Comparison of ENCODE assay signal across 8 mouse cellular contexts in genomic region chr3:95161041-95161551, GRCm38 (mm10). TPM values are rescaled to one million over a fixed set of nuclear protein-coding genes. Genes with fewer than 3 reads are reported as not detected.
DNase-seq lines count a peak whose midpoint lies in the region; ATAC-seq and TF ChIP-seq lines count a peak whose summit lies in the region.

No protein-coding gene starts in this region.

- in situ Hi-C loops in ES-E14 (cut with MboI; ENCODE audit: low sequenced_read_pairs in 2 of 2, unreplicated experiment in 2 of 2), result no loop called here

- H3K9ac ChIP-seq in ES-E14 (ENCODE audit: insufficient read depth, low read depth, low read length, poor library complexity, severe bottlenecking), result peak overlapping the region; percentile 9; the same call in 1 of the 2 replicates
- H3K9ac ChIP-seq in embryonic facial prominence, embryonic 11.5 days (replicated peaks; ENCODE audit: low read length), result peak overlapping the region; percentile 85
- peak overlapping the region; percentile 86 for H3K9ac ChIP-seq in hindbrain, embryonic 16.5 days (ENCODE audit: low read depth, low read length)
- peak overlapping the region; percentile 81 for H3K9ac ChIP-seq in midbrain, embryonic 11.5 days (ENCODE audit: low read length)

- peak; percentile 25 for ATAC-seq in embryonic facial prominence, embryonic 11.5 days (replicated peaks; ENCODE audit: insufficient number of reproducible peaks, low FRiP score, low TSS enrichment, low read depth)
- ATAC-seq in hindbrain, embryonic 16.5 days, result peak; percentile 6; the same call in 1 of the 2 replicates
- peak; percentile 34 for ATAC-seq in midbrain, embryonic 11.5 days (ENCODE audit: low FRiP score)
- ATAC-seq in activated CD4-positive, CD25-positive, alpha-beta regulatory T cell, adult 4 months, result no peak
- no peak for ATAC-seq in inflammation-experienced regulatory T-cells, adult 6 months

- no peak overlapping the region for H3K27ac ChIP-seq in ES-E14 (ENCODE audit: insufficient read depth, low read depth, low read length, poor library complexity, severe bottlenecking)
- peak overlapping the region; percentile 43; the same call in 1 of the 2 replicates for H3K27ac ChIP-seq in embryonic facial prominence, embryonic 11.5 days (replicated peaks; ENCODE audit: low read depth, low read length)
- peak overlapping the region; percentile 82 for H3K27ac ChIP-seq in hindbrain, embryonic 16.5 days (ENCODE audit: low read depth, low read length)
- H3K27ac ChIP-seq in midbrain, embryonic 11.5 days (ENCODE audit: low read depth, low read length), result no peak overlapping the region; the same call in 1 of the 2 replicates

- peaks cover 4 to 23% of the 10 kb centered on the region in 2 experiments for H3K4me1 ChIP-seq in ES-E14 (ENCODE audit: control insufficient read depth in 2 of 2, insufficient read depth in 2 of 2, low read length in 2 of 2, poor library complexity in 1 of 2)
- H3K4me1 ChIP-seq in embryonic facial prominence, embryonic 11.5 days (ENCODE audit: control insufficient read depth, insufficient read depth, low read length), result no peaks in the 10 kb centered on the region
- H3K4me1 ChIP-seq in hindbrain, embryonic 16.5 days (ENCODE audit: control insufficient read depth, insufficient read depth, low read depth, low read length), result peaks cover 36% of the 10 kb centered on the region
- H3K4me1 ChIP-seq in midbrain, embryonic 11.5 days (ENCODE audit: control insufficient read depth, insufficient read depth, low read length), result peaks cover 29% of the 10 kb centered on the region

- peak overlapping the region; percentile 80 to 86 for H3K4me3 ChIP-seq in ES-E14 (ENCODE audit: insufficient read depth in 1 of 2, low read depth in 1 of 2, low read length in 2 of 2, poor library complexity in 1 of 2, severe bottlenecking in 1 of 2)
- peak overlapping the region; percentile 68 for H3K4me3 ChIP-seq in embryonic facial prominence, embryonic 11.5 days (ENCODE audit: low read depth, low read length)
- peak overlapping the region; percentile 82 for H3K4me3 ChIP-seq in hindbrain, embryonic 16.5 days (ENCODE audit: low read length)
- H3K4me3 ChIP-seq in midbrain, embryonic 11.5 days (ENCODE audit: low read depth, low read length), result peak overlapping the region; percentile 65

- no peaks in the 10 kb centered on the region for H3K9me3 ChIP-seq in ES-E14 (ENCODE audit: control insufficient read depth, insufficient read depth, low read depth, low read length)
- no peaks in the 10 kb centered on the region for H3K9me3 ChIP-seq in embryonic facial prominence, embryonic 11.5 days (replicated peaks; ENCODE audit: control insufficient read depth, low read length)
- H3K9me3 ChIP-seq in hindbrain, embryonic 16.5 days (ENCODE audit: control insufficient read depth, low read length), result no peaks in the 10 kb centered on the region
- H3K9me3 ChIP-seq in midbrain, embryonic 11.5 days (ENCODE audit: control insufficient read depth, low read length), result no peaks in the 10 kb centered on the region

- 0% methylated on average over 30 of the region's 30 CpGs for WGBS in embryonic facial prominence, embryonic 11.5 days
- under 1% methylated on average over 29 of the region's 30 CpGs for WGBS in hindbrain, embryonic 16.5 days
- under 1% methylated on average over 30 of the region's 30 CpGs for WGBS in midbrain, embryonic 11.5 days

- intact Hi-C loops in gastrocnemius, postnatal 36 days (cut with DNase I), result no loop called here

- peak overlapping the region; percentile 85 for H3K4me2 ChIP-seq in embryonic facial prominence, embryonic 11.5 days (ENCODE audit: low read depth, low read length)
- H3K4me2 ChIP-seq in hindbrain, embryonic 16.5 days (ENCODE audit: low read length), result peak overlapping the region; percentile 77
- peak overlapping the region; percentile 76 for H3K4me2 ChIP-seq in midbrain, embryonic 11.5 days

- H3K27me3 ChIP-seq in embryonic facial prominence, embryonic 11.5 days (ENCODE audit: control insufficient read depth, insufficient read depth, low read length), result no peaks in the 10 kb centered on the region; the same call in 1 of the 2 replicates
- no peaks in the 10 kb centered on the region for H3K27me3 ChIP-seq in hindbrain, embryonic 16.5 days (replicated peaks; ENCODE audit: control insufficient read depth, insufficient read depth, low read length)
- H3K27me3 ChIP-seq in midbrain, embryonic 11.5 days (ENCODE audit: control insufficient read depth, insufficient read depth, low read length), result no peaks in the 10 kb centered on the region; the same call in 1 of the 2 replicates

- DNase-seq in gastrocnemius, postnatal 4 days (ENCODE audit: low spot score in 2 of 2), result peak; percentile 46 to 67
- no peak for DNase-seq in gastrocnemius, postnatal 36 days
- DNase-seq in ES-E14 (ENCODE audit: low read depth, low spot score), result peak; percentile 13
- DNase-seq in embryonic facial prominence, embryonic 11.5 days (ENCODE audit: low spot score), result peak; percentile 60
- peak; percentile 94 for DNase-seq in midbrain, embryonic 11.5 days (ENCODE audit: low spot score, missing footprints)

- no peaks in the 10 kb centered on the region for H3K36me3 ChIP-seq in ES-E14 (ENCODE audit: control insufficient read depth, insufficient read depth, low read length, poor library complexity, severe bottlenecking)
- no peaks in the 10 kb centered on the region; the same call in 1 of the 2 replicates for H3K36me3 ChIP-seq in embryonic facial prominence, embryonic 11.5 days (replicated peaks; ENCODE audit: control insufficient read depth, insufficient read depth, low read depth, low read length)
- H3K36me3 ChIP-seq in hindbrain, embryonic 16.5 days (ENCODE audit: control insufficient read depth, insufficient read depth, low read length), result peaks cover 13% of the 10 kb centered on the region
- no peaks in the 10 kb centered on the region for H3K36me3 ChIP-seq in midbrain, embryonic 11.5 days (ENCODE audit: control insufficient read depth, insufficient read depth, low read length)

TF ChIP-seq in ES-E14, 5 proteins besides CTCF, POLR2A, EP300 and RAD21 (continues in another document):
- TF ChIP-seq ZNF384 (IDR thresholded peaks at IDR 0.05; ENCODE audit: low read depth, low read length), result no peak

RNA-seq across cellular contexts. Expression of gene Sema6c, which starts 0.8 kb away (rescaled TPM):
- total RNA-seq in gastrocnemius, postnatal 4 days (2021), result 100 to 1,000 TPM; 112 to 123 TPM
- 10 to 100 TPM; 96.3 to 98.2 TPM for total RNA-seq in gastrocnemius, postnatal 36 days (2021)
- 15.3 and 34.7 TPM in 2 replicates for total RNA-seq in ES-E14 (2012; rRNA removed)
- 8.6 and 9.5 TPM in 2 replicates for polyA plus RNA-seq in embryonic facial prominence, embryonic 11.5 days (2014; fragmentation: Nextera tagmentation; extraction: Ambion mirVana)
- polyA plus RNA-seq in hindbrain, embryonic 16.5 days (2015; fragmentation: Nextera tagmentation; extraction: Ambion mirVana), result 15.2 and 21.8 TPM in 2 replicates
- 14.1 and 17.8 TPM in 2 replicates for polyA plus RNA-seq in midbrain, embryonic 11.5 days (2014; fragmentation: Nextera tagmentation; extraction: Ambion mirVana)
- polyA plus RNA-seq in activated CD4-positive, CD25-positive, alpha-beta regulatory T cell, adult 4 months (2017; shearing (Covaris generic)), result not detected
- polyA plus RNA-seq in inflammation-experienced regulatory T-cells, adult 6 months (2017; shearing (Covaris generic)), result under 1 TPM in 1 of 3 experiments, not detected in 2; 0.16 TPM

RNA-seq across cellular contexts. Expression of gene Tnfaip8l2, which starts 18.9 kb away (rescaled TPM):
- total RNA-seq in gastrocnemius, postnatal 4 days (2021), result 1 to 10 TPM; 2.8 to 3.7 TPM
- under 1 TPM; 0.38 to 0.69 TPM for total RNA-seq in gastrocnemius, postnatal 36 days (2021)
- 1.0 and 1.3 TPM in 2 replicates for total RNA-seq in ES-E14 (2012; rRNA removed)
- 2.0 and 2.5 TPM in 2 replicates for polyA plus RNA-seq in embryonic facial prominence, embryonic 11.5 days (2014; fragmentation: Nextera tagmentation; extraction: Ambion mirVana)
- polyA plus RNA-seq in hindbrain, embryonic 16.5 days (2015; fragmentation: Nextera tagmentation; extraction: Ambion mirVana), result 3.0 and 3.3 TPM in 2 replicates
- 2.2 and 2.9 TPM in 2 replicates for polyA plus RNA-seq in midbrain, embryonic 11.5 days (2014; fragmentation: Nextera tagmentation; extraction: Ambion mirVana)
- polyA plus RNA-seq in activated CD4-positive, CD25-positive, alpha-beta regulatory T cell, adult 4 months (2017; shearing (Covaris generic)), result 100 to 1,000 TPM; 216 to 232 TPM
- polyA plus RNA-seq in inflammation-experienced regulatory T-cells, adult 6 months (2017; shearing (Covaris generic)), result 100 to 1,000 TPM; 180 to 236 (median 220) TPM

RNA-seq across cellular contexts. Expression of gene Lysmd1, which starts 27.2 kb away (rescaled TPM):
- 1 to 10 TPM; 6.8 to 7.0 TPM for total RNA-seq in gastrocnemius, postnatal 4 days (2021)
- total RNA-seq in gastrocnemius, postnatal 36 days (2021), result 1 to 10 TPM; 6.4 to 8.2 TPM
- 4.4 and 5.1 TPM in 2 replicates for total RNA-seq in ES-E14 (2012; rRNA removed)
- polyA plus RNA-seq in embryonic facial prominence, embryonic 11.5 days (2014; fragmentation: Nextera tagmentation; extraction: Ambion mirVana), result 13.2 and 15.1 TPM in 2 replicates
- 51.9 and 52.3 TPM in 2 replicates for polyA plus RNA-seq in hindbrain, embryonic 16.5 days (2015; fragmentation: Nextera tagmentation; extraction: Ambion mirVana)
- 16.1 and 17.4 TPM in 2 replicates for polyA plus RNA-seq in midbrain, embryonic 11.5 days (2014; fragmentation: Nextera tagmentation; extraction: Ambion mirVana)
- polyA plus RNA-seq in activated CD4-positive, CD25-positive, alpha-beta regulatory T cell, adult 4 months (2017; shearing (Covaris generic)), result 10 to 100 TPM; 21.1 to 22.9 TPM
- 10 to 100 TPM; 14.6 to 32.0 (median 30.8) TPM for polyA plus RNA-seq in inflammation-experienced regulatory T-cells, adult 6 months (2017; shearing (Covaris generic))

RNA-seq across cellular contexts. Expression of gene Scnm1, which starts 27.3 kb away (rescaled TPM):
- 10 to 100 TPM; 48.8 to 51.2 TPM for total RNA-seq in gastrocnemius, postnatal 4 days (2021)
- total RNA-seq in gastrocnemius, postnatal 36 days (2021), result 10 to 100 TPM; 21.7 to 27.3 TPM
- 38.1 and 39.2 TPM in 2 replicates for total RNA-seq in ES-E14 (2012; rRNA removed)
- polyA plus RNA-seq in embryonic facial prominence, embryonic 11.5 days (2014; fragmentation: Nextera tagmentation; extraction: Ambion mirVana), result 71.8 and 84.0 TPM in 2 replicates
- polyA plus RNA-seq in hindbrain, embryonic 16.5 days (2015; fragmentation: Nextera tagmentation; extraction: Ambion mirVana), result 83.2 and 83.6 TPM in 2 replicates
- polyA plus RNA-seq in midbrain, embryonic 11.5 days (2014; fragmentation: Nextera tagmentation; extraction: Ambion mirVana), result 84.9 and 86.3 TPM in 2 replicates
- 10 to 100 TPM; 67.2 to 99.2 TPM for polyA plus RNA-seq in activated CD4-positive, CD25-positive, alpha-beta regulatory T cell, adult 4 months (2017; shearing (Covaris generic))
- 100 to 1,000 TPM in 2 of 3 experiments, 10 to 100 TPM in 1; 81.4 to 113 (median 106) TPM for polyA plus RNA-seq in inflammation-experienced regulatory T-cells, adult 6 months (2017; shearing (Covaris generic))

RNA-seq across cellular contexts. Expression of gene Tmod4, which starts 36.8 kb away (rescaled TPM):
- total RNA-seq in gastrocnemius, postnatal 4 days (2021), result 100 to 1,000 TPM; 250 to 275 TPM
- 100 to 1,000 TPM; 623 to 679 TPM for total RNA-seq in gastrocnemius, postnatal 36 days (2021)
- total RNA-seq in ES-E14 (2012; rRNA removed), result 0.36 TPM in 1 of 2 replicates, not detected in the other
- 0.28 and 0.42 TPM in 2 replicates for polyA plus RNA-seq in embryonic facial prominence, embryonic 11.5 days (2014; fragmentation: Nextera tagmentation; extraction: Ambion mirVana)
- polyA plus RNA-seq in hindbrain, embryonic 16.5 days (2015; fragmentation: Nextera tagmentation; extraction: Ambion mirVana), result 0.98 and 1.7 TPM in 2 replicates
- 0.97 TPM in 1 of 2 replicates, not detected in the other for polyA plus RNA-seq in midbrain, embryonic 11.5 days (2014; fragmentation: Nextera tagmentation; extraction: Ambion mirVana)
- polyA plus RNA-seq in activated CD4-positive, CD25-positive, alpha-beta regulatory T cell, adult 4 months (2017; shearing (Covaris generic)), result 1 to 10 TPM; 2.5 to 3.7 TPM
- polyA plus RNA-seq in inflammation-experienced regulatory T-cells, adult 6 months (2017; shearing (Covaris generic)), result 1 to 10 TPM; 1.8 to 2.5 (median 2.1) TPM

Comparison
In these comparisons a context has a peak if more than half of its experiments do, and no peak if none do; other contexts are left out.
1. DNase-seq: peak in gastrocnemius, postnatal 4 days (2 of 2), ES-E14 (single experiment), embryonic facial prominence, embryonic 11.5 days (single experiment) and midbrain, embryonic 11.5 days (single experiment); none in gastrocnemius, postnatal 36 days (0 of 2).
2. H3K27ac ChIP-seq: peak in embryonic facial prominence, embryonic 11.5 days (single experiment) and hindbrain, embryonic 16.5 days (single experiment); none in ES-E14 (single experiment) and midbrain, embryonic 11.5 days (single experiment).
3. H3K9ac ChIP-seq: peak in every context shown above with its lines; median percentile 86 in hindbrain, embryonic 16.5 days; 85 in embryonic facial prominence, embryonic 11.5 days; 81 in midbrain, embryonic 11.5 days; 9 in ES-E14.
4. ATAC-seq: peak in embryonic facial prominence, embryonic 11.5 days (single experiment), hindbrain, embryonic 16.5 days (single experiment) and midbrain, embryonic 11.5 days (single experiment); none in activated CD4-positive, CD25-positive, alpha-beta regulatory T cell, adult 4 months (single experiment) and inflammation-experienced regulatory T-cells, adult 6 months (single experiment).
5. RNA of gene Tnfaip8l2, which starts 18.9 kb away (polyA plus RNA-seq): 216 to 232 TPM in activated CD4-positive, CD25-positive, alpha-beta regulatory T cell, adult 4 months and 180 to 236 TPM in inflammation-experienced regulatory T-cells, adult 6 months; 3.0 to 3.3 TPM in hindbrain, embryonic 16.5 days, 2.2 to 2.9 TPM in midbrain, embryonic 11.5 days and 2.0 to 2.5 TPM in embryonic facial prominence, embryonic 11.5 days; every median in the first group is over 10 times any median in the second.
6. Peak in every context shown above with its lines, with median percentiles within 50 percentile points of each other: H3K4me3 ChIP-seq and H3K4me2 ChIP-seq.